Mouse (Mus musculus): ENCODE data around the gene Gm11983.

DNA sequence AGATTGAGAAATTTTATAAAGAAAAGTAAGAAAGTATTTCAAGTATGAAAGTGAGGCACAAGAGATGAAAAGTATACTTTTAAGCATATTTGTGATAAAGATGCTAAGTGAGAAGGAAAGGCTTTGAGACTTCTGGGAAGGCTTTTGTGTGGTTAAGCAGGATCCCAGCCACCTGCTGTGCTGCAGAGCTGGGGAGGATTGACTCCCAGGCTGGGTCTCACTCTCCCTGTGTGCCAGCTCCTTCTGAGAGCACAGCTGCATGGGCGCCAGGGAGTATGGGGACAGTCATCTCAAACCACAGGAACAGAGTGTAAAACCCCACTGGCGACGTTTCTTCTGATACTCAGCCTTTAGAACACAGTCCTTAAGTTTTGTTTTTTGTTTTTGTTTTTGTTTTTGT is 3.3 kb upstream of the Gm11983 start:
- TF ChIP-seq E2F4 (IDR thresholded peaks at IDR 0.05; ENCODE audit: insufficient replicate concordance, low read depth, low read length) (no peak), POLR2A (IDR thresholded peaks at IDR 0.05; ENCODE audit: low read depth, low read length) (no peak), CTCF (conservative IDR thresholded peaks at IDR 0.05 in 1 of 2, IDR thresholded peaks at IDR 0.05 in 1 of 2; ENCODE audit: low read depth in 2 of 2, low read length in 2 of 2) (no peak)

All from CH12.LX (cell line).